Mouse (Mus musculus): ENCODE data around the gene Abt1.

Abt1 gene

GRCm38 (mm10) chr13:23411311-23412210, 12.1 kb downstream of the Abt1 start:
- TF ChIP-seq GATA4 (IDR thresholded peaks at IDR 0.05; ENCODE audit: insufficient replicate concordance, low read length) = no peak

- no peak for TF ChIP-seq GATA4 (IDR thresholded peaks at IDR 0.05; ENCODE audit: insufficient replicate concordance, low read length)
Observed at GRCm38 (mm10) chr13:23410632-23411031, 13.0 kb downstream of the Abt1 start.

- TF ChIP-seq GATA4 (IDR thresholded peaks at IDR 0.05; ENCODE audit: insufficient replicate concordance, low read length) = no peak
Observed at GRCm38 (mm10) chr13:23402626-23403025, 21.0 kb downstream of the Abt1 start.

- TF ChIP-seq GATA4 (IDR thresholded peaks at IDR 0.05; ENCODE audit: insufficient replicate concordance, low read length) = no peak
Observed at GRCm38 (mm10) chr13:23401683-23402527, 21.8 kb downstream of the Abt1 start.

- TF ChIP-seq GATA4 (IDR thresholded peaks at IDR 0.05; ENCODE audit: insufficient replicate concordance, low read length) = no peak
Observed at GRCm38 (mm10) chr13:23400771-23401682, 22.6 kb downstream of the Abt1 start.

- no peak for TF ChIP-seq GATA4 (IDR thresholded peaks at IDR 0.05; ENCODE audit: insufficient replicate concordance, low read length)
Observed at GRCm38 (mm10) chr13:23396246-23396703, 27.4 kb downstream of the Abt1 start.

GRCm38 (mm10) chr13:23395301-23396245, 28.1 kb downstream of the Abt1 start:
- no peak for TF ChIP-seq GATA4 (IDR thresholded peaks at IDR 0.05; ENCODE audit: insufficient replicate concordance, low read length)

GRCm38 (mm10) chr13:23387548-23387947, 36.1 kb downstream of the Abt1 start:
- no peak for TF ChIP-seq GATA4 (IDR thresholded peaks at IDR 0.05; ENCODE audit: insufficient replicate concordance, low read length)

- no peak for TF ChIP-seq GATA4 (IDR thresholded peaks at IDR 0.05; ENCODE audit: insufficient replicate concordance, low read length)
Observed at GRCm38 (mm10) chr13:23383127-23383526, 40.5 kb downstream of the Abt1 start.

- no peak for TF ChIP-seq GATA4 (IDR thresholded peaks at IDR 0.05; ENCODE audit: insufficient replicate concordance, low read length)
Observed at GRCm38 (mm10) chr13:23372433-23372832, 51.2 kb downstream of the Abt1 start.

GRCm38 (mm10) chr13:23370075-23370474, 53.6 kb downstream of the Abt1 start:
- TF ChIP-seq GATA4 (IDR thresholded peaks at IDR 0.05; ENCODE audit: insufficient replicate concordance, low read length) = no peak

GRCm38 (mm10) chr13:23369421-23369765, 54.3 kb downstream of the Abt1 start:
- no peak for TF ChIP-seq GATA4 (IDR thresholded peaks at IDR 0.05; ENCODE audit: insufficient replicate concordance, low read length)

GRCm38 (mm10) chr13:23368583-23369420, 54.9 kb downstream of the Abt1 start, which contains the start of gene Zfp322a:
Zfp322a (minus strand) TSS chr13:23369208.
- no peak; the same call in 1 of the 2 replicates for TF ChIP-seq GATA4 (IDR thresholded peaks at IDR 0.05; ENCODE audit: insufficient replicate concordance, low read length)

All from liver, adult (tissue).